Mouse (Mus musculus) thymus, adult 18-20 months (tissue): ENCODE data around the gene Tmem97.
"Not testable (repeated sequence)": the region's sequence is repeated elsewhere in the genome, so short reads cannot be mapped to it uniquely, and the experiment has no call there.

Experiments used
- DNase-seq, 2 experiments: peaks; one replicate each; pipeline ENCODE4 v3.0.0; 2022; ENCODE audit warnings: mixed read lengths in 2 of 2

The Tmem97 gene

GRCm38 (mm10) chr11:78550168-78551058, at the start of gene Tmem97:
Tmem97 (minus strand) TSS chr11:78550777.
- DNase-seq, result peak; percentile 94 to 96

GRCm38 (mm10) chr11:78600051-78600450, 49.5 kb upstream of the Tmem97 start:
- peak; percentile 51 to 68 for DNase-seq

GRCm38 (mm10) chr11:78598763-78599415, 48.3 kb upstream of the Tmem97 start:
- DNase-seq, result no peak

GRCm38 (mm10) chr11:78596750-78597149, 46.2 kb upstream of the Tmem97 start:
- DNase-seq, result no peak

GRCm38 (mm10) chr11:78595773-78596172, 45.2 kb upstream of the Tmem97 start:
- no peak for DNase-seq

- no peak for DNase-seq
Observed at GRCm38 (mm10) chr11:78594271-78594964, 43.8 kb upstream of the Tmem97 start.

GRCm38 (mm10) chr11:78587677-78588076, 37.1 kb upstream of the Tmem97 start:
- not testable (repeated sequence) for DNase-seq

- no peak for DNase-seq
Observed at GRCm38 (mm10) chr11:78586099-78586498, 35.5 kb upstream of the Tmem97 start.

GRCm38 (mm10) chr11:78582848-78583247, 32.3 kb upstream of the Tmem97 start:
- no peak for DNase-seq

- no peak for DNase-seq
Observed at GRCm38 (mm10) chr11:78574975-78575374, 24.4 kb upstream of the Tmem97 start.

GRCm38 (mm10) chr11:78574536-78574935, 24.0 kb upstream of the Tmem97 start:
- DNase-seq, result no peak

- not testable (repeated sequence) for DNase-seq
Observed at GRCm38 (mm10) chr11:78574031-78574430, 23.5 kb upstream of the Tmem97 start.

- DNase-seq, result no peak
Observed at GRCm38 (mm10) chr11:78571854-78572253, 21.3 kb upstream of the Tmem97 start.

GRCm38 (mm10) chr11:78571441-78571840, 20.9 kb upstream of the Tmem97 start:
- DNase-seq, result no peak

- no peak for DNase-seq
Observed at GRCm38 (mm10) chr11:78569806-78570205, 19.2 kb upstream of the Tmem97 start.

GRCm38 (mm10) chr11:78568827-78569226, 18.2 kb upstream of the Tmem97 start:
- DNase-seq, result no peak

GRCm38 (mm10) chr11:78567614-78568013, 17.0 kb upstream of the Tmem97 start:
- no peak for DNase-seq

GRCm38 (mm10) chr11:78566775-78567174, 16.2 kb upstream of the Tmem97 start:
- DNase-seq, result no peak

GRCm38 (mm10) chr11:78560447-78560846, 9.9 kb upstream of the Tmem97 start:
- peak in 1 of 2 experiments; percentile 28 for DNase-seq

GRCm38 (mm10) chr11:78557241-78557640, 6.7 kb upstream of the Tmem97 start:
- no peak for DNase-seq

GRCm38 (mm10) chr11:78556070-78556469, 5.5 kb upstream of the Tmem97 start:
- no peak for DNase-seq

GRCm38 (mm10) chr11:78555623-78556022, 5.0 kb upstream of the Tmem97 start:
- no peak for DNase-seq

- DNase-seq, result no peak
Observed at GRCm38 (mm10) chr11:78551059-78551398, 452 bp upstream of the Tmem97 start.
